Mouse (Mus musculus) layer of hippocampus, postnatal 36 days (tissue): Measurements from ENCODE around the gene Rhod. TPM values are rescaled to one million over a fixed set of nuclear protein-coding genes. Genes with fewer than 3 reads are reported as not detected.

Experiments used
- DNase-seq, 2 experiments: peaks; one replicate each; pipeline ENCODE4 v3.0.0; 2022
- total RNA-seq, 2 experiments: library from RNA; stranded (reverse); gene quantifications; 2 replicates each; pipeline ENCODE4 v1.2.3; 2021

Gene Rhod
- total RNA-seq, 2 experiments from 2014 or later = 0.35 to 1.3 TPM

- DNase-seq = no peak
These were observed 10.0 kb upstream of the Rhod start for GRCm38 (mm10) chr19:4449230-4449629.

DNA sequence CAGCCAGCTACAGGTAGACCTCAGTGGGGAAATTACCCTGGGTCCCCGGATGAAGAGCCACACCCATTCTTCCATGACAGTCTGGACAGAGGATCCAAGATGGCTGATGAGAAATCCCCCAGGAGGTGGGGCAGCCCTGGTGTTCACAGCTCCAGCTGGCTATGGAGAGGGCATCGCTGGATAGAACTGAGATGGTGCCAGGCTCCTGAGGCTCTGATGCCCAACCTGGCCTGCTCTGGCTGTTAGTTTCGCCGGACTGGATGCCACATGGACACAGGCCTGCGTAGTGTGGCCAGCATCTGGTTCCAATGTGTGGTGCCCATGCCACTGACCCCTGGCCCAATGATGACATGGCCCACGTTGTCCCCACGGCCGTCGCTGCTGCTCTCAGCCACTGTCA lies 8.2 kb upstream of the Rhod start:
- DNase-seq = no peak

DNA sequence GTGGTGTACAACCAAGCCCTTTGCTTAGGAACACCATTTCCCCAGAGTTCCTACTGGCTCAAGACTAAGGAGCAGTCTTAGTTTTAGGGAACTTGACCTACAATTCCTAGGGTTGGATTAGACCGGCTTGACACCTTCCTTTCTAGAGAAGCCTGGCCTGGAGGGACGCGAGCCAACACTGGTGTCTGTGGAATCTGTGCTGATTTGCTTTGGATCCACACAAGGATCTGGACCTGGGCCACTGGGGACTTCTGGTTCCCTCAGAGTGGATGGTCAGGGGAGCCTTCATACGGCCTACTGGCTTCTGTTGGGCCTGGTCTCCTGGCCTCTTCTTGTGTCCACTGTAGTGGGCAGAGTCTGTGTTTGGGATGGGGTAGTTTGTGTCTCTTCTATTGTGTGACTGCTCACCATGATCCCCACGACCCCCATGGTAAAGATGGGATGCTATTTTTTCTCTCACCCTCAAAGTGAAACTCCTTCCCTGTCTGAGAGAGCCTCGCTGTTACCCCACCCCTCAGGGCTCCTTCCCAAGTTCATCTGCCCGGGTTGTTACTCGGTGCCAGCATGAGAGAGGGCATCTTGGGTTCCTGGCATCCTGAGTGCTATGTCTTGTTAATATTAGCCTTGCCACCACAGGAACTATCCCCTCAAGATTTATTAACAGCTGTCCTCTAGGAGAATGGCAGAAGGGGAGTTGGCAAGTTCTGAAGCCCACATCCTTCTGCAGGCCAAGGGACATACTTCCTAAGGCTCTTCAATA lies 7.6 kb upstream of the Rhod start:
- no peak for DNase-seq

DNA sequence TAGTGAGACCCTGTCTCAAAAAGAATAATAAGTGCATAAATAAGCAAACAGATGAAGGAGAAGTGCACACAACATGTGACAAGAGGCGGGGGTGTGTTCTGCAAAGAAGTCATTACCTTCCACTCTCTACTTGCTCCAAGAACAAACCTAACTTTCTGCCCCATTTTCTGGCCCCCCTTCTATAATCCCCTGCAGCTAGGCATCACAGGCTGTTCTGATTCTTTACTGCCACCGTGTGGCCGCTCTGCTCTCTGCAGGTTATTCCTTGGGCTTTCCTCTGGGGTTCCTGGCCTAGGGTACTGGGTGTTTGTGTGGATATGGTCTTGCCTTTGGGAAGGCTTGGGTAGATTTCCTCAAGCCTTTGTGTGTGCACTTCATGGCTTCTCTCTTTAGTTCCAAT lies 3.2 kb upstream of the Rhod start:
- DNase-seq = peak; percentile 60 to 72

GRCm38 (mm10) chr19:4441621-4442161 lies 2.5 kb upstream of the Rhod start:
- DNase-seq = no peak

DNA sequence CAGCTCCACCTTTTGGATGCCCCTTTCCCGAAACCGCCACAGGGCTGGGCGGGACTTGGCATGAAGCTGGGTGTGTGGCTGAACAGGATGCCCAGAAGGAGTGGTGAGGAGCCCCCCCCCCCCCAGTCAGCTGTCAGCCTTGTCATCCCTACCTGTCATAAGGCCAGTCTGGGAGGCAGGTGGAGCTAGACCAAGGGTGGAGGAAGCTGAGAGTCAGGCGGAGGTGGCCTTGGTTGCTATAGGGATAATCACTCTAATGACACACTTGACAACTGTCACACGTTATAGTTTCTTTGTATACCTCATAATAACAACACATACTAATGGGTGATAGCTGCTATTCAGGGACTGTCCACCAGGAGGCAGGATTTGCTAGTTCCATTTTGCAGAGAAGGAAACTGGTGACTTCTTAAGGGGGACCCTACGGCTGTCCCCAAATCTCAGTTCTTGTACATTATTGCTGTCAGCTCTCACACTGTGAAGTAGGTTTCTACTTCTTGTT lies 1.9 kb upstream of the Rhod start:
- DNase-seq = no peak

DNA sequence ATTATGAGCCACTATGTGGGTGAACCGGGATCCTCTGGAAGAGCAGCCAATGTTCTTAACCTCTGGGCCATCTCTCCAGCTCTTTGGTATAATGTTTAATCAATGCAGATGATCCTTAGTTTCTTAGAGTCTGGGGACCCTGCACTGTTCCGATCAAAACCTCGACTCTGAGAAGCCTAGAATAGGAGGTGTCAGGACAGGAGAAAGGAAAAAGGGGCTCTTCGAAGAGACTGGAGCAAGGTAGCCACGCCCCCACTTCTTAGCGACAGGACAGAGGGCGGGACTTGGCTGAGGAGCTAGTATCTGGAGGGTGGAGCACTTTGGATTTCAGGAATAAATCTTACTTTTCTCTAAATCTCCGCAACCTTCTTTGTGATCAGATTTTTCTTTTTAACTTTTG lies 990 bp upstream of the Rhod start:
- DNase-seq = no peak

GRCm38 (mm10) chr19:4438791-4439160 lies 456 bp downstream of the Rhod start:
- DNase-seq = no peak

- DNase-seq = no peak
These were observed 1.3 kb downstream of the Rhod start for GRCm38 (mm10) chr19:4437886-4438285.

GRCm38 (mm10) chr19:4436254-4436653 lies 3.0 kb downstream of the Rhod start:
- no peak for DNase-seq

DNA sequence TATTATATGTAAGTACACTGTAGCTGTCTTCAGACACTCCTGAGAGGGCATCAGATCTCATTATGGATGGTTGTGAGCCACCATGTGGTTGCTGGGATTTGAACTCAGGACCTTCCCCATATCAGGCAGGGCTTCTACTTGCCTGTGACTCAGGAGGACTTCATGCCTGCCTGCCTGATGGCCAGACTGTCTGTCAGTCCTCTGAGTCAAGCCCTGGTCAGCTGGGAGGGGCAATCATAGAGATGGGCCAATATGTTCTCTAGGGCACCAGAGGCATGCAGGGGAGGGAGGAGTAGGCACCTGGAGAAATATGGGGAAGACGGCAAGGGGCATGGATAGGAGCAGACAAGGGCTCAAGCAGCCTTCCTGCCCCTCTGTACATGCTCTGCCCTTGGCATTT lies 4.2 kb downstream of the Rhod start:
- DNase-seq = no peak

DNA sequence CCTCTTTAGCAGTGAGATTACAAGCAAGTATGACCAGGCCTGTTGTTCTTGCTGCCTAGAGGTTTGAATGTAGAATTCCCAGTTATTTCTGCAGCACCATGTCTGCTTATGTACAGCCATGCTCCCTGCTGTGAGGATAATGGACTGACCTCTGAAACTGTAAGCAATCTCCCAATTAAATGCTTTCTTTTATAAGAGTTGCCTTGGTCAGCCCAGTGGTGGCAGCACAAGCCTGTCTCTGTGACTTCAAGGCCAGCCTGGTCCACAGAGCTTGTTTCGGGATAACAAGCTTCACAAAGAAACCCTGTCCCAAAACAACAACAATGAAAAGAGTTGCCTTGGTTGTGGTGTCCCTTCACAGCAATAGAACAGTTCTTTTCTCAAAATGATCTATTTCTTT lies 5.5 kb downstream of the Rhod start:
- no peak for DNase-seq

GRCm38 (mm10) chr19:4430091-4430620 lies 9.1 kb downstream of the Rhod start:
- no peak for DNase-seq

GRCm38 (mm10) chr19:4425610-4426366 lies 13.4 kb downstream of the Rhod start:
- no peak for DNase-seq

- DNase-seq = no peak
These were observed 16.2 kb downstream of the Rhod start for GRCm38 (mm10) chr19:4423021-4423420.

DNA sequence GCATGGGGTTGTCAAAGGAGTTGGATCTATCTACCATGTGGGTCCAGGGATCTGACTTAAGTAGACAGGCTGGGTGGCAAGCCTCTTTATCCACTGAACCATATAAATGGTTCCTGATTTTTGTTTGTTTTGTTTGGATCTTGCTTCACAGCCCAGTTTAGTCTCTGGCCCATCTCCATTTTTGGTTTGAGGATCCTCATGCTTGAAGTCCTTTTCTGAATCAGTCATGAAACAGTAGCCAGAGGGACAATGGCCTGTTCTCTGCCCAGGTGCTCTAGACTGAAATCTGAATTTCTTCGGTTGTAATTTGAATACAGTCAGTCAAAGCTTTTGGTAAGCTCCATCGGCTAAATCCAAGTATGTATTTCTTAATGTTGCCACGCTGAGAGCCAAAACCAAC lies 16.7 kb downstream of the Rhod start:
- no peak for DNase-seq

DNA sequence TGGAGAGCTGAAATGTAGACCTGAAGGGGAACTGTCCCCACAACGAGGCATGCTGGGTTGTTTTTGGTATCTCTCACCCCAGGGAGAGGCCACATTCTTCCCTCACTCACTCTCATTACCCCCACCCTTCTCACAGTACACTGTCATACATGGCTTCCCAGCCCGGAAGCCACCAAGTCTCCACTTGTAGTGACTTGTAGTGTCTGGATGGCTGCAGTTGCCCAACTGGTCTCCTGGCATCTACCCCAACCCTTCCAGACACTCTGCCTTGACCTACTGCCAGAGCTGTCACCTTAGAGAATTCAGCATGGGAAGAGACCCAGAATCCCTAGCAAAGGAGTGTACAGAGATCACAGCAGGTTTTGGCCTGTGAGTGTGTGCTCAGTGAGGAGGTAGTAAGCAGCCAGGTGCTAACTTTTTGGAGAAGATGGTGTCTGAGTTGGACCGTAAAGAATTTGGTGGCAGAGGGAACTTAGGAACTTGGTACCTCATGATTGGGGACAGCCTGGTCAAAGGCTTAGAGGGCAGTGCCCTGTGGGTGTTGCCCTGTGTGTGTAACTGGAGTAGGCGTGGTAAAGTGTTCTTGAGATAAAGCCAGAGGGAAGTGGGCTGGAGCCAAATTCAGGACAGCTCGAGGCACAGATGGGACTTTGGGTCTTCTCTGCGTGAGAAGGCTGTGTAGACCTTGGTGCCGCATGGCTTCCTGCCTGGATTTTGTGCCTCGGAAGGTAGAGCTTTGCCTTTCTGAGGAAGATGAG lies 18.9 kb downstream of the Rhod start:
- DNase-seq = no peak

DNA sequence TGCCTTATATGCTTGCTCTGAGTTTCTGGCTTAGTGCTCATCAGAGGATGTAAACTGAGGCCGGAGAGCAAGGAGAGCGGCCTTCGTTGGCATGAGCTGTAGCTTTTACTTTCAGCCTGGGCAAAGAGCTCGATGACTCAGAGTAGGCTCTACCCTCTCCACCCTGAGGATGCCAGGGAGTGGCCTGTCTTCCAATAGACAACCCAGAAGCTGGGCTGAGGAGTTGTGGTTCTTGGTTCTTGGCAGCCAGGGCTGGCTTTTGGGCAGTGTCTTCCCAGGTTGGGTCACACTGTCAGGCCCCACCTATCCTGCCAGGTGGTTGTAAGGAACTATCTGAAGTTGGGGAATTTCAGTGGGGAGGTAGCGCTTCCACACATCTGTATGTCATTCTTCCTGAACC lies 19.5 kb downstream of the Rhod start:
- no peak for DNase-seq

DNA sequence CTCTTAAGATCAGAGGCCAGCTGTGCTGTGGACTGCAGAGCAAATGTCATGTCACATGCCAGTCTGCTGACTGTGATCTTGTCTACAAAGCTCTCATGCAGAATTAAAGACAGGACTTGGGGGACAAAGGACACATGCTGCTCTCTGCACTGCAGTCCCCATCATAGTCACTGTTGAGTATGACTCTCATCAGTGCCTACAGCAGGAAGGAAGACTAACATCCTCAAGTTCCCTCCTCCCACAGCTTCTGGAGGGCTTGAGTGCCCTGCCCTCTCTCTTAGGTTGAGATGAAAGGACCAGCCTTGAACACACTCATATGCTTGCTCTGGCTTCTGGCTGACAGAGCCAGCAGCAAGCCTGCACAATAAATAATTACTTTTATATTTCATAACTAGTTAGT lies 21.5 kb downstream of the Rhod start:
- no peak for DNase-seq

- no peak for DNase-seq
These were observed 22.0 kb downstream of the Rhod start for GRCm38 (mm10) chr19:4417183-4417582.

DNA sequence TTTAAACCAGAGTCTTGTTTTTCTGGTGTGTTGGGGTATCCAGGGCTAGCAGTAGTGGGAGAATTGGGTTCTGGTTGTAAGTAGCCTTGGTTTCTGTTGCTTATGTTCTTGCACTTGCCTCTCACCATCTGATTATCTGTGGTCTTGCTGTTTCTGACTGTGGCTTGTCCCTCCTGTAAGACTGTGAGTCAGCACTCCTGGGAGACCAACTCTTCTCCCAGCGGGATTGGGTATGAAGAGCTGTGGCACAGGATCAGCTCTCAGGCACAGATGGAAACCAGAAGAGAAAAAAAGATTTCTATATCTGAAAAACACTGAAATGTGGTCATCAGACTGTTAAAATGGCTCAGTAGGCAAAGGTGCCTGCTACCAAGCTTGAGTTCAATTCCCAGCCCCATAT lies 24.6 kb downstream of the Rhod start:
- no peak for DNase-seq

DNA sequence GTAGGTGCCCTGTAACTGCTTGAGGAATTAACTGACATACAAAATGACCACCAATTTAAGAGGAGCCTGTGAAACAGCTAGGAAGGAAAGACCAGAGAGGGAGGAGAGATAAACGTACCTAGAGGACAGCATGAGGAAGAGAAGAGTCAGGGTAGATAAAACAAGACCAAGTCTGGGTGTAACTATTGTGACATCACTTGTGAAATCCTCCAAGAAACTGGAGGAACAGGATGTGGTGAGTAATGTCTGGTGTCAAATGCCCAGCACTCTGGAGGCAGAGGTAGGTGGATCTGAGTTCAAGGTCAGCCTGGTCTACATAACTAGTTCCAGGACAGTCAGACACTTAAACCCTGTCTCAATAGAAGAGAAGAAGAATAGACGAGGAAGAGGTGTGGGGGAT lies 30.2 kb downstream of the Rhod start:
- no peak for DNase-seq

GRCm38 (mm10) chr19:4404840-4405239 lies 34.4 kb downstream of the Rhod start:
- DNase-seq = no peak
